Mouse (Mus musculus): ENCODE measurements around the gene Wwtr1.

The Wwtr1 gene

GRCm38 (mm10) chr3:57558761-57559160, 16.9 kb downstream of the Wwtr1 start:
- DNase-seq (ENCODE audit: low read depth, low spot score) = no peak

DNA sequence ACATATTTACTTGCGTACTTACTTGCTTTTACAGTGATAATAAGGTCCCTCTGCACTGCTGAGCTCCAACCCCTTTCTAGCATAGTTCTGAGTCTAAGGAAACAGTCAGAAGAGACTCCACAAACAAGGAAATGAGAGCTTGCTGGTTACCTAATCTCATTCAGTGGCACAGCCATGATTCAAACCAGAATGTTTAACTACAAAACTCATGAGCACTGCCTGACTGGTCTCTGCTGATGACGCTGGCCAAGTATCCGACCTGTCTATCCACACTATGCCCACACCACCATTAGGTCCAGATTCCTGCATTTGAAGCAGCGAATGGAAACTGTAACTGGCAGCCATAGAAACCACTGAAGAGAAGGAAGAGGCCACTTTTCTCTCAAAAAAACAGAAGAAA, 18.3 kb downstream of the Wwtr1 start:
- DNase-seq (ENCODE audit: low read depth, low spot score) = no peak

DNA sequence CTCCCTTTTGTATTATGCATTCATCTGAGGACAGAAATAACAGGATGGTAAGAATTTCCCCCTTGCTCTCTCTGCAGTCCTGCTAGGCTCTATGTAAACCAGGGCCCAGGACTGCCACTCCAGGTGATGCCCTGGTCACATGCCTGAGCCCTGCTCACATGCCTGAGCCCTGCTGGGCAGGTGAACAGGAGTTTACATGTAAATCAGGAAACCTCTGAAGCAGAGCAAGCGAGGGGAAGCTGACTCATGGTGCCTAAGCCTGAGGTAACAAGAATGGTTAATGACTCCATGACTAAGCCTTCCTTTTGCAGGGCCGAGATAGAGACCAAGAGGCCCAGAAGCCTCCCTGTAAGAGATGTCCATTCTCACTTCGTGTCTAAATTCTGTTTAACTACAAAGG, 20.1 kb downstream of the Wwtr1 start:
- DNase-seq (ENCODE audit: low read depth, low spot score) = no peak

- no peak for DNase-seq (ENCODE audit: low read depth, low spot score)
These were observed 20.8 kb downstream of the Wwtr1 start for GRCm38 (mm10) chr3:57554890-57555239.

DNA sequence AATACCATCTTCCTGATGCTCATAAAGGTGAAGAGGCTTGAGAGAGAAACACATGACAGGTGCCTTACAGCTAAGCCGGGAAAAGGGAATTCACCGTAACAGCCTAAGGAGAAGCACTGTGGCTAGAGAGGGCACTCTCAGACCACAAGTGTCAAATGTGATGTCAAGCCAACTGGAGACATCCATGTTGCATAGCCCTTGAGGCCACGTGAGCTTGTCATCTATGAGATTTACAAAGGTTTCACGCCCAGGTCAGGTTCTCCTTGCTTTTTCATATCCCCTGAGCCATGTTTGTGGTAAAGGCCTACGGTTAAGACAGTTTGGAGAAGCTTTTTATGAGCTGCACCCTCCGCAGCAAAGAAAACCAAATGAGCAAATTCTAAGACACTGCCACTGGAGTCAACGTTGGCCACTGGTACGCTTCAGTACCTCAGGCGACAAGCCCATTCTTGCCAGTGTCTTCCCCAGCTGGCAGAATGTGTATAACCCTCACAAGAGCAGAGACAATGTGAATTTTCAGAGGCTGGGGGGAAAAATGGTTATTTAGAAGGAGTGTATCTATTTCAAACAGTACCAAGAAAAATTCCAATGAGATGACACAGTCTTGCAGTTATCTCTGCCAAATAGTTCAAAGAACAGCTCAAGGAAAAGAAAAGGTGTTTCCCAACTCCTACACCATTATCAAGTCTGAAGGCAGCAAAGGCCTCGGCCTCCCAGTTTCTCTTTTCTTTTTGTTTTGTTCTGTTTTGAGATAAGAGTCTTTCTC, 21.4 kb downstream of the Wwtr1 start:
- no peak for DNase-seq (ENCODE audit: low read depth, low spot score)

- no peak for DNase-seq (ENCODE audit: low read depth, low spot score)
These were observed 22.6 kb downstream of the Wwtr1 start for GRCm38 (mm10) chr3:57553108-57553507.

DNA sequence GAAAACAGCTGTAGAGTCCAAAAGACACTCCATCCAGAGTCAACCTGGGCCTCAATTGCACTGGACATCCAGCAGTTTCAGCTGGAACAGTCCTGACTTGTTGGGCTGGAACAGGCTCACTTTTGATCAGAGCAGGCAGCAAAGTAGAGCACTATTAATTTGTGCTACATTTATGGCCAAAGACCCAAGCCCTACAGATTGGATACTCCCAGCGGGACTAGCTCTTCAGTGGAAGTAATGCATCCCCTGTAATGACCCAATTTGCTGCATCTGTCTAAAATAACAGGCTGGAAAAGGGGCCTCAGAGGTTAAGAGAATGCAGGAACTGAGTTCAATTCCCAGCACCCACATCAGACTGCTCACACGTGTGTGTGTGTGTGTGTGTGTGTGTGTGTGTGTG, 24.5 kb downstream of the Wwtr1 start:
- DNase-seq (ENCODE audit: low read depth, low spot score) = no peak

DNA sequence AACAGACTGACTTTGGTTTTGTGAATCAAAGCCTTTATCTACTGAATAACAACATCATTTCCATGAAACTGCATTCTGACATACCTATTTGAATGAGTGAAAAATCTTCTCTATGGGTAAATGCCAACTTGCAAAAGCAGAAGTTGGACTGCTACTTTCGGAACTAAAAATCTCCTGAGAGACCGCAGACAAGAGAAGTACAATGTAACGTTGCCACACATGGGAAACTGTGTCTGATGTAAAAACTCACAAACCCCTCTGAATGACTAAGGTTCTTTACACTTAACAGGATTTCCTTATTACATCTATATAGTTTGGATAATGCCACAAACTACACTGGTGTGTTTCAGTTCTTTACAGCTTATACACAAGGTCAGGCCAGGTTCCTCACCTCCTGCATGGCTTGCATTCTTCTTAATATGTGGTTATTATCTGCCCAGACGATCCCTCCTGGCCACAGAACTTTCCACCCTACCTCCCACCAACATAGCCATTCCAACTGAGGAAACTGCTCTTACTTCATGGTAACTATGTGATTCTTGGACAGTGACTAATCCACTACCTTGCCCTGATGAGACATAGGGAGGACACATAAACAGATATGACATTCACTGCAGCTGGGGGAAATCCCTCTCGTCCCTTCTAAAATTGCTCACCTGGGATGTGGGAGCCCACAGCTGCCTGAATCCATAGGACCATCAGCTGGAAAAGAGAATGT, 25.1 kb downstream of the Wwtr1 start:
- no peak for DNase-seq (ENCODE audit: low read depth, low spot score)

DNA sequence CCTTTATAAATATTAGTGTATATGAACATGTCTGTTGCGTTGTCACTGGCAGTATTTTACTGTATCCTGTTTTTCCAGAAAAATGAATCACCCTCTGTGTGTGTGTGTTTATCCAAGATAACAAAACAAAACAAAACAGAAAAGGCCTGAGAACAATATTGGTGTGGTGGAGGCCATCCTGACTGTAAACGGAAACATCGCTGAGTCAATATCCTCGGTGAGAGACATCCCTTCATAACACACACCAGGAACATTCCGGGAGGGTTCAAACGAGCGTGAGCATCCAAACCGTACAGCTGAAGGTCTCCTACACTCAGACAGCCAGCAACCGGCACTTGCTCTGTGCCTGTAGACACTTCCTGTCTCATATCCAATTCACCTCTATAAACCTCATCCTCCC, 31.6 kb downstream of the Wwtr1 start:
- no peak for DNase-seq (ENCODE audit: low read depth, low spot score)

- DNase-seq (ENCODE audit: low read depth, low spot score) = no peak
These were observed 32.8 kb downstream of the Wwtr1 start for GRCm38 (mm10) chr3:57542848-57543380.

- peak; percentile 16 for DNase-seq (ENCODE audit: low read depth, low spot score)
These were observed 34.5 kb downstream of the Wwtr1 start for GRCm38 (mm10) chr3:57541205-57541604.

- DNase-seq (ENCODE audit: low read depth, low spot score) = no peak
These were observed 35.2 kb downstream of the Wwtr1 start for GRCm38 (mm10) chr3:57540474-57540873.

- no peak for DNase-seq (ENCODE audit: low read depth, low spot score)
These were observed 40.1 kb downstream of the Wwtr1 start for GRCm38 (mm10) chr3:57535483-57536185.

DNA sequence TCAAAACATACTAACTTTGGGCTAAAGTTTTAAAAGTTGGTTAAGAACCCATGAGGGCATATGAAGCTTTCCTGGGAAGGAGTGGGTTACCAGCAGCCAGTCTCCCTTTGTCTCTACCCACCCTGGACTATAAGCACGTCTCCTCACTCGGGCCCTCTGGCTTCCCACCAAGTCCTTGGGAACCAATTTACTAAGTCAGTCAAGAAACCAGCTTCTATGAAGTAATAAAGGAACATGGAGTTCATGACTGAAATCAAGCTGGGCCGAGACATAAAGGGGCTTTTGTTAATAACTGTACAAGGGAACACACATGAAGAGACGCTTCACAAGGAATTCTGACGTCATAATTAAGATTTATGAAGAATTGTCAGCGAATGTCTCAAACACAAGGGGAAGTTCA, 41.3 kb downstream of the Wwtr1 start:
- no peak for DNase-seq (ENCODE audit: low read depth, low spot score)

- no peak for DNase-seq (ENCODE audit: low read depth, low spot score)
These were observed 41.8 kb downstream of the Wwtr1 start for GRCm38 (mm10) chr3:57533876-57534275.

- DNase-seq (ENCODE audit: low read depth, low spot score) = no peak
These were observed 42.6 kb downstream of the Wwtr1 start for GRCm38 (mm10) chr3:57532991-57533725.

DNA sequence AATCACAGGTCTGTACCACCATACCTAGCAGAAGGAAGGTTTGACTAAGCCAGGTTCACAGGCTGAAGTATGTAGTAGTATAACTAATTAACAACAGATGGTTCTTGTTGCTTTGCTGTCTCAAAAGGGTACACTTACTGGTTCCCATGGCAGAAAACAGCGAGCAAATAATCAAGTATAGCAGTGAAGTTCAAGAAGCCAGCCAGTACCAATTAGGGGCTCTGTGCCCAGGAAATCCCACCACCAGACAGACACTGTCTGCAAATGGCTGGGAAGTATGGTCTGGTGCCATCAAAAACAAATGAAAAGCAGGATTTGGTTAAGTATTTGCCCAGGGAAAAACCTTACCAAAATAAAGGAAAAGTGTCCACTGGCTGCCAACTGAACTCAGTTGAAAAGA, 44.9 kb downstream of the Wwtr1 start:
- no peak for DNase-seq (ENCODE audit: low read depth, low spot score)

DNA sequence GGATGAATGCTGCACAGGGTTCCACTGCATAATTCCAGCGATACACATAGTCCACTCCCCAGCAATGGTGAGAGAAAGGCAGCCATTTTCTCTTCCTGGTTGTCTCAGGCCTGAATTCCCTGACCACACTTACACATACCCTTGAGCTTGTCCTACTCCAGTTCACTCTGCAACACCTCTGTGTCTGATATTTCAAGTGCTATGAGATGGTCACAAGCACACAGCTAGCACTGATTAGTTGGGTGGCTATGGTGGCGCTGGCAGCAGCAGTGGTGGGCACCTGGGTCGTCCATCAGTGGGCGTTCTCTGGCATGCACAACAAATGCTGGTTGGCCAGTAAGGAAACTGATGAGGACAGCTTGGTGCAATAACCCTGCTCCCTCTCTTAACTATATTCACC, 45.5 kb downstream of the Wwtr1 start:
- no peak for DNase-seq (ENCODE audit: low read depth, low spot score)

GRCm38 (mm10) chr3:57527154-57527553, 48.6 kb downstream of the Wwtr1 start:
- DNase-seq (ENCODE audit: low read depth, low spot score) = peak; percentile 33

GRCm38 (mm10) chr3:57523093-57523492, 52.6 kb downstream of the Wwtr1 start:
- DNase-seq (ENCODE audit: low read depth, low spot score) = no peak

DNA sequence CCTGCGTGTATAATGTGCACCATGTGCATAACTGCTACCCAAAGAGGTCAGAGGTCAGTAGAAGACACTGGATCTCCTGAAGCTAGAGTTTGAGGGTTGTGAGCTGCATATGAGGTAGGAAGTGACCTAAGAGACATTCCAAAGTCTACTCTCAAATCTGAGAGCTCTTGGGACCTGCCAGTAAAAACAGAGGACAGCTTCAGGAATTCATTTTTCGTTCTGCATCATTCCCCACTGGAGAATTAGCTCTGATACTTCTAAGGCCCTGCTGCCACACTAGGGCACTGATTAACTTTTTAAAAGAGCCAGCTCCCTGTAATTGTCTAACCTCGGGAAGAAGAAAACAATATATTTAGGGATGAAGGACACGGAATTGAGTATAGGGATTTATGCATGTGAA, 53.8 kb downstream of the Wwtr1 start:
- no peak for DNase-seq (ENCODE audit: low read depth, low spot score)

GRCm38 (mm10) chr3:57519995-57520394, 55.7 kb downstream of the Wwtr1 start:
- DNase-seq (ENCODE audit: low read depth, low spot score) = no peak
